Mouse (Mus musculus): Measurements from ENCODE around the gene Olfr1330.

GRCm38 (mm10) chr4:118901981-118902380, 13.6 kb downstream of the Olfr1330 start:
- TF ChIP-seq POLR2A (IDR thresholded peaks at IDR 0.05; ENCODE audit: borderline replicate concordance, low read depth, low read length) (no peak), CTCF (IDR thresholded peaks at IDR 0.05; ENCODE audit: low read depth, low read length) (no peak)

Data from bone marrow macrophage, adult 2 months (primary cell).